Mouse (Mus musculus) gastrocnemius, adult 18-20 months (tissue): ENCODE data around the gene Cntrl. TPM values are rescaled to one million over a fixed set of nuclear protein-coding genes. Genes with fewer than 3 reads are reported as not detected.

Experiments used
- DNase-seq: peaks from one replicate; pipeline ENCODE4 v3.0.0; 2021; ENCODE audit warnings: low spot score
- long read RNA-seq, 2 experiments: library from polyadenylated mRNA; stranded (forward); transcript quantifications; one replicate each; pipeline ENCODE4 v2.0.0; 2021
- total RNA-seq, 2 experiments: library from RNA; stranded (reverse); gene quantifications; 2 replicates each; pipeline ENCODE4 v1.2.3; 2021

Gene Cntrl
- 1 to 10 TPM; 4.3 to 5.4 TPM for total RNA-seq
- long read RNA-seq, experiment 1, partial matches to known transcripts = 3 of 8 reads
- long read RNA-seq, experiment 1, other reads (novel, unspliced or antisense) = 5 of 8 reads
- long read RNA-seq, experiment 2, partial matches to known transcripts = 2 of 4 reads
- long read RNA-seq, experiment 2, other reads (novel, unspliced or antisense) = 2 of 4 reads

- peak; percentile 92 for DNase-seq
Observed at GRCm38 (mm10) chr2:35109141-35109923, at the start of gene Cntrl. Cntrl (plus strand) TSS chr2:35109492.

- DNase-seq = no peak
Observed at GRCm38 (mm10) chr2:35060256-35060655, 49.0 kb upstream of the Cntrl start.

- no peak for DNase-seq
Observed at GRCm38 (mm10) chr2:35060897-35061296, 48.4 kb upstream of the Cntrl start.

GRCm38 (mm10) chr2:35061338-35061737 lies 48.0 kb upstream of the Cntrl start, which contains the start of gene Hc:
Hc (minus strand) TSS chr2:35061438.
- no peak for DNase-seq

GRCm38 (mm10) chr2:35063333-35064030 lies 45.8 kb upstream of the Cntrl start:
- DNase-seq = no peak

GRCm38 (mm10) chr2:35066525-35067082 lies 42.7 kb upstream of the Cntrl start:
- DNase-seq = no peak

- no peak for DNase-seq
Observed at GRCm38 (mm10) chr2:35067117-35067516, 42.2 kb upstream of the Cntrl start.

- DNase-seq = no peak
Observed at GRCm38 (mm10) chr2:35069124-35069523, 40.2 kb upstream of the Cntrl start.

GRCm38 (mm10) chr2:35070275-35070674 lies 39.0 kb upstream of the Cntrl start:
- DNase-seq = no peak

GRCm38 (mm10) chr2:35072547-35072946 lies 36.7 kb upstream of the Cntrl start:
- DNase-seq = no peak

- DNase-seq = no peak
Observed at GRCm38 (mm10) chr2:35074328-35074727, 35.0 kb upstream of the Cntrl start.

- no peak for DNase-seq
Observed at GRCm38 (mm10) chr2:35079166-35079565, 30.1 kb upstream of the Cntrl start.

GRCm38 (mm10) chr2:35087418-35087817 lies 21.9 kb upstream of the Cntrl start:
- no peak for DNase-seq

GRCm38 (mm10) chr2:35100529-35100928 lies 8.8 kb upstream of the Cntrl start:
- no peak for DNase-seq

- no peak for DNase-seq
Observed at GRCm38 (mm10) chr2:35101443-35101842, 7.8 kb upstream of the Cntrl start, which contains the start of gene AI182371. AI182371 (minus strand) TSS chr2:35101543.

GRCm38 (mm10) chr2:35102777-35103176 lies 6.5 kb upstream of the Cntrl start:
- no peak for DNase-seq

GRCm38 (mm10) chr2:35103558-35103957 lies 5.7 kb upstream of the Cntrl start:
- DNase-seq = no peak

GRCm38 (mm10) chr2:35104843-35105242 lies 4.4 kb upstream of the Cntrl start:
- no peak for DNase-seq

GRCm38 (mm10) chr2:35107984-35108635 lies 1.2 kb upstream of the Cntrl start:
- peak; percentile 7 for DNase-seq

- peak; percentile 30 for DNase-seq
Observed at GRCm38 (mm10) chr2:35108712-35109111, 580 bp upstream of the Cntrl start.

GRCm38 (mm10) chr2:35109924-35110304 lies 622 bp downstream of the Cntrl start:
- no peak for DNase-seq
